Mouse (Mus musculus) embryonic fibroblast, embryonic 13.5 days (primary cell): Measurements from ENCODE around the gene Lrfn1. TPM values are rescaled to one million over a fixed set of nuclear protein-coding genes. Genes with fewer than 3 reads are reported as not detected.
A peak's percentile ranks its signal among the peaks of the same experiment; 100 is the strongest.

Experiments used
- H3K27ac ChIP-seq: 2 replicates; pipeline ENCODE4 v1.5.1; 2012; ENCODE audit warnings: low read length, control low read depth, inconsistent platforms; ENCODE audit not compliant: insufficient read depth
- H3K4me1 ChIP-seq: 2 replicates; pipeline ENCODE4 v1.6.1; 2011; ENCODE audit warnings: low read length; ENCODE audit not compliant: control insufficient read depth, insufficient read depth
- H3K4me3 ChIP-seq: 2 replicates; pipeline ENCODE4 v1.5.1; 2011; ENCODE audit warnings: mild to moderate bottlenecking, control low read depth, low read length; ENCODE audit not compliant: insufficient read depth
- CTCF ChIP-seq: IDR thresholded peaks from 2 replicates; pipeline ENCODE4 v1.5.1; 2011; ENCODE audit warnings: mild to moderate bottlenecking, control low read depth, low read length, moderate library complexity, borderline replicate concordance; ENCODE audit not compliant: insufficient read depth
- POLR2A ChIP-seq: IDR thresholded peaks from 2 replicates; pipeline ENCODE4 v1.6.1; 2011; ENCODE audit warnings: low read depth, mild to moderate bottlenecking, control low read depth, low read length, moderate library complexity
- polyA plus RNA-seq: library from polyadenylated mRNA; stranded (reverse); fragments of >200 nt; gene quantifications from 2 replicates; pipeline ENCODE4 v1.2.4, GENCODE M21; 2011; ENCODE audit warnings: low read depth; ENCODE audit not compliant: missing spikeins, insufficient read length

Gene Lrfn1
- polyA plus RNA-seq, 1 experiment = 4.9 TPM

- H3K4me3 ChIP-seq = peak overlapping the region; percentile 36
- peak; percentile 43; the same call in 1 of the 2 replicates for TF ChIP-seq POLR2A
- TF ChIP-seq CTCF = no peak
- H3K27ac ChIP-seq = no peak overlapping the region
- no peaks in the 10 kb centered on the region for H3K4me1 ChIP-seq
These were observed 15.5 kb downstream of the Lrfn1 start for GRCm38 (mm10) chr7:28467213-28467751.

GRCm38 (mm10) chr7:28476191-28476590 is 24.4 kb downstream of the Lrfn1 start:
- H3K27ac ChIP-seq = no peak overlapping the region
- H3K4me3 ChIP-seq = no peak overlapping the region
- H3K4me1 ChIP-seq = no peaks in the 10 kb centered on the region
- TF ChIP-seq POLR2A = no peak
- TF ChIP-seq CTCF = no peak

- Histone ChIP-seq H3K4me1 (no peaks in the 10 kb centered on the region), H3K4me3 (no peak overlapping the region), H3K27ac (no peak overlapping the region)
- TF ChIP-seq CTCF (no peak), POLR2A (no peak)
These were observed 25.6 kb downstream of the Lrfn1 start for GRCm38 (mm10) chr7:28477363-28477762.

GRCm38 (mm10) chr7:28478854-28479253 is 27.1 kb downstream of the Lrfn1 start:
- no peak for TF ChIP-seq CTCF
- no peak for TF ChIP-seq POLR2A
- Histone ChIP-seq H3K4me1 (no peaks in the 10 kb centered on the region), H3K4me3 (no peak overlapping the region), H3K27ac (no peak overlapping the region)

GRCm38 (mm10) chr7:28482854-28483253 is 31.1 kb downstream of the Lrfn1 start:
- Histone ChIP-seq H3K27ac (no peak overlapping the region), H3K4me1 (no peaks in the 10 kb centered on the region), H3K4me3 (no peak overlapping the region)
- no peak for TF ChIP-seq CTCF
- TF ChIP-seq POLR2A = no peak

- H3K4me3 ChIP-seq = no peak overlapping the region
- no peak for TF ChIP-seq POLR2A
- TF ChIP-seq CTCF = no peak
These were observed 32.4 kb downstream of the Lrfn1 start for GRCm38 (mm10) chr7:28484192-28484591.

GRCm38 (mm10) chr7:28488030-28488491 is 36.3 kb downstream of the Lrfn1 start:
- H3K4me3 ChIP-seq = no peak overlapping the region
- no peak overlapping the region for H3K27ac ChIP-seq
- no peak for TF ChIP-seq CTCF
- no peak for TF ChIP-seq POLR2A
- no peaks in the 10 kb centered on the region; the same call in 1 of the 2 replicates for H3K4me1 ChIP-seq

More at GRCm38 (mm10) chr7:28484192-28484591, 32.4 kb downstream of the Lrfn1 start:
- no peak overlapping the region for H3K27ac ChIP-seq
- H3K4me1 ChIP-seq = no peaks in the 10 kb centered on the region; the same call in 1 of the 2 replicates

GRCm38 (mm10) chr7:28490410-28490809 is 38.6 kb downstream of the Lrfn1 start:
- Histone ChIP-seq H3K4me3 (no peak overlapping the region), H3K27ac (no peak overlapping the region), H3K4me1 (no peaks in the 10 kb centered on the region; the same call in 1 of the 2 replicates)
- no peak for TF ChIP-seq POLR2A
- TF ChIP-seq CTCF = no peak; the same call in 1 of the 2 replicates

- Histone ChIP-seq H3K27ac (no peak overlapping the region), H3K4me1 (no peaks in the 10 kb centered on the region; the same call in 1 of the 2 replicates), H3K4me3 (no peak overlapping the region)
- TF ChIP-seq CTCF (no peak), POLR2A (no peak)
These were observed 39.1 kb downstream of the Lrfn1 start for GRCm38 (mm10) chr7:28490903-28491302.

GRCm38 (mm10) chr7:28492310-28492709 is 40.5 kb downstream of the Lrfn1 start:
- no peak overlapping the region for H3K27ac ChIP-seq
- no peak for TF ChIP-seq POLR2A
- no peaks in the 10 kb centered on the region; the same call in 1 of the 2 replicates for H3K4me1 ChIP-seq
- no peak overlapping the region for H3K4me3 ChIP-seq
